Mouse (Mus musculus): Measurements from ENCODE around the gene Hbb-bh1.
"Not testable (repeated sequence)": the region's sequence is repeated elsewhere in the genome, so short reads cannot be mapped to it uniquely, and the experiment has no call there.

The Hbb-bh1 gene

DNA sequence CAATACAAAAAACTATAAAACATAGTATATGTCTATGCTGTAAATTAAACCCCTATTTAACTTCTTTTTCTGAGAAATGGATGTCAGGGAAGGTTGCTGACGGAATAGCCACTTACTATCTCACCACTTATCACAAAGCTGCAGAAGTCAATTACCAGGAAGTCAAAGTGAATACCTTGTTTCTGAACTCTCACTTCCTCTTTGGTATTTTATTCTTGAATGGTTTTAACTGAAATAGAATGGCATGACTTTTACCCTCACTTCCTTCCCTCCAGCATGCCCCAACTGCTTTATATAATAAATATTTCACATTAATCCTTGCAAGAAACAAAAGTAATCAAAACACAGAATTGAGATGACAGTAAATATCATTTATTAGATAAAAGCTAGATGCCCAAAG is 30.8 kb downstream of the Hbb-bh1 start:
- peak; percentile 14 for DNase-seq (ENCODE audit: low read depth, low spot score)

DNA sequence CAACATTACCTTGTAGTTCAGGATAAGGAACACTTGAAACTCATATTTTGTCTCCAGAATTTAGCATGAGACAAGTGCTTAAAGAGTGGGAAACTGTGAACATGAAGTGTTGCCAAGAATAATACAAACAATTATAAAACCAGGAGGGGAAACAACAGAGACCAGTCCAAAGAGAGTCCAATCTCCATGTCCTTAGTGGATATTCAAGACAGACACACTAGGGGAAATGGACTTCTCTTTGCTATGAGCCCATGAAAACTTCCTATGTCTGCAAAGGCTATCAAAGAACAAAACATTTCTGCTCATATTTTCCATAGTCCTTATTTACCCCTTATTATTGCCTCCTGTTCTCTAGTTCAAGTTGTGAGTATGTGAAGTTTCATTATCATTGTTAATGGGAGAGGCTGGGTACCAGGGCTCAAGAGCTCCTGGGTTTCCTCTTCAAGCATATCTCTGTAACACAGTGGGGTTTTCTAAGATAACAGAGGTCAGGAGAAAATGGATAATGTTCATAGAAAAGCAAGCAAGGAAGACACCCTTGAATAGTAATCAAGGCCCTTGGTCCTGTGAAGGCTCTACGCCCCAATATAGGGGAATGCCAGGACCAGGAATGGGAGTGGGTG is 31.6 kb downstream of the Hbb-bh1 start:
- DNase-seq (ENCODE audit: low read depth, low spot score): no peak

DNA sequence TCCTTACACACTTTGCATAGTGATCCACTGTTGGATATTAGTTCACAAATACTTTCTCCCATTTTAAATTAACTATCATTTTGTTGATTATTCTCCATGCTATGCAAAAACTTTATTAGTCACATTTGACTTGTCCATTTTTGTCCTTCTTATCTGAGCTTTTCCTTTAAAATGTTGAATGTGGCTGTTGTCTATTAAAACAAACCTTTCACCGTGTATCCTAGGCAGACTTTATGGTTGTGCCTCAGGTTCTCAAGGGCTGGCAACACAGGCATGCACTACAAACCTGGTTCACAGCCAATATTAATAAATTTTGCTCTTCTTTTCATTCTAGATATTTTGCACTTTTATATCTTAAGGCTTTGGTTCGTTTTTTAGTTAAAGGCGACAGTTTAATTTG is 32.2 kb downstream of the Hbb-bh1 start:
- DNase-seq (ENCODE audit: low read depth, low spot score): no peak

- no peak for DNase-seq (ENCODE audit: low read depth, low spot score)
Measured at GRCm38 (mm10) chr7:103810296-103810695, 32.7 kb downstream of the Hbb-bh1 start.

GRCm38 (mm10) chr7:103809801-103810155 is 33.2 kb downstream of the Hbb-bh1 start:
- no peak for DNase-seq (ENCODE audit: low read depth, low spot score)

- DNase-seq (ENCODE audit: low read depth, low spot score): no peak
Measured at GRCm38 (mm10) chr7:103808971-103809800, 33.8 kb downstream of the Hbb-bh1 start.

DNA sequence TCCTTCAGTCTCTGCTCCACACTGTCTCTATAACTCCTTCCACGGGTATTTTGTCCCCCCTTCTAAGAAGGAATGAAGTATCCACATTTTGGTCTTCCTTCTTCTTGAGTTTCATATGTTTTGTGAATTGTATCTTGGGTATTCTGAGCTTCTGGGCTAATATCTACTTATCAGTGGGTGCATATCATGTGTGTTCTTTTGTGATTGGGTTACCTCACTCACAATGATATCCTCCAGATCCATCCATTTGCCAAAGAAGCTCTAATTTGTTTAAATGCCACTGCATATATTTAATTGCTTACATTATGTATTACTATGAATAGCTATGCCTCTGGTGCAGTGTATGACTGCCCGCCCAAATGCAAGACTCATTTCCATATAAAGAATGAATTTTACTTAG is 34.8 kb downstream of the Hbb-bh1 start:
- DNase-seq (ENCODE audit: low read depth, low spot score): not testable (repeated sequence)

DNA sequence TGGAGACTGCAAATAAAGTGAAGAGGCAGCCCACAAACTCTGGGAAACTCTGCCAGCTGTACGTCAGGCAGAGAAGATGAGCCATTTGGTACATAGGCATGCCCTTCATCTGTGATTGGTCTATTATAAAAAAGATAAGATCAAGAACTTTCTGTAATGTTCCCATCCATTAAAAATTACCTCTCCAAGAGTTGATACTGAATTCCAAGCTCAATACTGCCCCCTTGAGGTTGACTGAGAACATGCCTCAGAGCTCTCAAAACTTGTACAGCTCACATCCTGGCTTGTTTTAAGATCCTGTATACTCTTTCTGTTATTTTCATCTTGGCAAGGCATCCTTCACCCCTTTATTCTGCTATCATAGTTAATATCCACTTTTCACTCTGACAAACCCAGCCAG is 36.1 kb downstream of the Hbb-bh1 start:
- peak; percentile 68 for DNase-seq (ENCODE audit: low read depth, low spot score)

DNA sequence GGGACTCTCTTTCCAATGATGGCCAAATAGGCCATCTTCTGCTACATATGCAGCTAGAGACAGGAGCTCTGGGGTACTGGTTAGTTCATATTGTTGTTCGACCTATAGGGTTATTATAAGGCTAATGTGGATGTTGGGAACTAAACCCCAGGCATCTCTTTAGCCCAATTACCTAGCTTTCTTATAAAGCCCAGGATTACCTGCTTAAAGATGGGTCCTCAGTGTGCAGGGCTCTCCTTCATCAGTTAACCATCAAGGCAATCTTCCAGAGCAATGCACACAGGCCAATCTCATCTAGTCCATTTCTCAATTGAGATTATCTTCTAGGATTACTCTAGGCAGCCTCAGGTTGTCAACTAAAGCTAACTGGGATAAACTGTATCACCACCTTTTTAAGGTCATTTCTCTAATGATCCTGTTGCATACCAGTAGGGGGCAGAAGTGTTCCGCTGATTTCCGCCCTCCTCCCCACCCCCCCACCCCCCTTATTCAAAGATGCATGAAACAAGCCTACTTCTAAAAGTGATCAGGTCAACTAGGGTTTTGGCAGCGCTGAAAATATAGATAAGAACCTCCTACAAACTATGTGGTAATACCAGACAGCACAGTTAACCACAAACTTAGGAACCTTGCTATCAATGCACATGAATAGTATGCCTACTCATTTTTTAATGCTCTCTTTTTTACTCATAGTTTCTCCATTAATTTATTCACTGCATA is 50.1 kb downstream of the Hbb-bh1 start:
- peak; percentile 37 for DNase-seq (ENCODE audit: low read depth, low spot score)

GRCm38 (mm10) chr7:103791721-103792120 is 51.2 kb downstream of the Hbb-bh1 start, which contains the start of gene Olfr67:
Gene Olfr67, minus strand, starts transcription at chr7:103791821.
- DNase-seq (ENCODE audit: low read depth, low spot score): no peak
